Mouse (Mus musculus) lung, embryonic 15.5 days (tissue): ENCODE results near the gene Mogs. TPM values are rescaled to one million over a fixed set of nuclear protein-coding genes. Genes with fewer than 3 reads are reported as not detected.

ENCODE experiments used
- ATAC-seq: fragments of 200-750 bp; cut with Nextera tagmentation; 2 replicates; pipeline ENCODE4 v1.8.0; 2017; ENCODE audit warnings: moderate number of reproducible peaks, borderline replicate concordance; ENCODE audit not compliant: low FRiP score, low TSS enrichment; ENCODE audit errors: extremely low read depth
- H3K27ac ChIP-seq: fragments of 300-500 bp; sonication (generic); 2 replicates; pipeline ENCODE4 v1.5.1; 2015; ENCODE audit warnings: moderate library complexity, mild to moderate bottlenecking, inconsistent platforms
- H3K27me3 ChIP-seq: fragments of 300-500 bp; sonication (generic); 2 replicates; pipeline ENCODE4 v1.6.1; 2015; ENCODE audit warnings: inconsistent platforms
- H3K36me3 ChIP-seq: fragments of 300-500 bp; sonication (generic); 2 replicates; pipeline ENCODE4 v1.6.1; 2015; ENCODE audit warnings: inconsistent platforms
- H3K4me1 ChIP-seq: fragments of 300-500 bp; sonication (generic); 2 replicates; pipeline ENCODE4 v1.6.1; 2015; ENCODE audit warnings: inconsistent platforms
- H3K4me2 ChIP-seq: fragments of 300-500 bp; sonication (generic); 2 replicates; pipeline ENCODE4 v1.6.1; 2015; ENCODE audit warnings: inconsistent platforms, mild to moderate bottlenecking, moderate library complexity
- H3K4me3 ChIP-seq: fragments of 300-500 bp; sonication (generic); 2 replicates; pipeline ENCODE4 v1.5.1; 2015; ENCODE audit warnings: mild to moderate bottlenecking, inconsistent platforms
- H3K9ac ChIP-seq: fragments of 300-500 bp; sonication (generic); 2 replicates; pipeline ENCODE4 v1.6.1; 2015; ENCODE audit warnings: inconsistent platforms
- H3K9me3 ChIP-seq: fragments of 300-500 bp; sonication (generic); 2 replicates; pipeline ENCODE4 v1.6.1; 2016; ENCODE audit warnings: inconsistent platforms
- WGBS: fragments of 180-500 bp; shearing (Covaris S2); methylation state at CpG from one replicate; pipeline ENCODE4 v1.1.7; 2015; 5-methylcytosine and 5-hydroxymethylcytosine counted together
- polyA plus RNA-seq: library from polyadenylated mRNA; unstranded; fragments of >200 nt; fragmentation: Nextera tagmentation; extraction: Ambion mirVana; gene quantifications from 2 replicates; pipeline ENCODE4 v1.2.1, GENCODE M21; 2015

The Mogs gene
- polyA plus RNA-seq, 1 experiment from 2014 or later, result 54.5 TPM

- Histone ChIP-seq H3K9me3 (no peaks in the 10 kb centered on the region), H3K36me3 (no peaks in the 10 kb centered on the region), H3K4me1 (peaks cover 30% of the 10 kb centered on the region), H3K27me3 (no peaks in the 10 kb centered on the region), H3K4me3 (no peak overlapping the region), H3K4me2 (no peak overlapping the region), H3K27ac (peak overlapping the region; percentile 46), H3K9ac (no peak overlapping the region)
- WGBS, result 68% methylated on average over 9 of the region's 9 CpGs
- no peak for ATAC-seq
Measured at GRCm38 (mm10) chr6:83132176-83132919, 17.1 kb downstream of the Mogs start.

DNA sequence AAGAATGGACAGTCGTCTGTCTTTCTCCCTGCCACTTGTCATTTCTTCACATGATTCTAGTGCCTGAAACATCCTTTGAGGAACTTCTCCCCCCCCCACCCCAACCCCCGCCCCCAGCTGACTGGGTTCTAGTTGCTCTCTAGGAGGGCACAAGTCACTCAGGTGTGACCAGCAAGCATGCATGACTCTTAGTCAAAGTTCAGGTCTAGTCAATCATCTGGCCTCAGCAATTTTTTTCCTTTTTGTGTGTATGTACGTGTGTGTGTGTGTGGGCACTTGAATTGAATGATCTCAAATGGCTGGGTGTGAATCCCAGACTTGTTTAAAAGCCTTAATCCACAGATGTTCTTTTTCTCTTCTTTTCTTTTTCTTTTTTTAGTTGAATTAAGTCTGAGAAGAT, 18.9 kb downstream of the Mogs start:
- WGBS, result 64% methylated on average over 3 of the region's 3 CpGs
- no peak for ATAC-seq

GRCm38 (mm10) chr6:83134951-83135513, 19.7 kb downstream of the Mogs start, which contains the start of gene Rtkn:
Gene Rtkn, plus strand, starts transcription at chr6:83135463.
- ATAC-seq, result no peak
- peak within 1 kb of the TSS; percentile 100 for H3K27ac ChIP-seq
- no peaks in the 10 kb centered on the region for H3K36me3 ChIP-seq
- WGBS, result 49% methylated on average over 7 of the region's 7 CpGs
- H3K4me3 ChIP-seq, result peak within 1 kb of the TSS; percentile 59
- peak within 1 kb of the TSS; percentile 85 for H3K9ac ChIP-seq
- peak within 1 kb of the TSS; percentile 86 for H3K4me2 ChIP-seq
- peaks cover 47% of the 10 kb centered on the region for H3K4me1 ChIP-seq
- no peaks in the 10 kb centered on the region for H3K27me3 ChIP-seq
- H3K9me3 ChIP-seq, result no peaks in the 10 kb centered on the region

More for the DNA sequence above, 18.9 kb downstream of the Mogs start:
- H3K36me3 ChIP-seq, result no peaks in the 10 kb centered on the region
- no peak overlapping the region for H3K4me3 ChIP-seq
- H3K4me2 ChIP-seq, result no peak overlapping the region
- no peaks in the 10 kb centered on the region for H3K9me3 ChIP-seq
- H3K27ac ChIP-seq, result no peak overlapping the region
- H3K9ac ChIP-seq, result no peak overlapping the region
- H3K4me1 ChIP-seq, result peaks cover 46% of the 10 kb centered on the region
- no peaks in the 10 kb centered on the region for H3K27me3 ChIP-seq

- H3K4me2 ChIP-seq, result peak overlapping the region; percentile 86
- peak overlapping the region; percentile 85 for H3K9ac ChIP-seq
- no peaks in the 10 kb centered on the region for H3K36me3 ChIP-seq
- H3K27ac ChIP-seq, result peak overlapping the region; percentile 100
- peaks cover 47% of the 10 kb centered on the region for H3K4me1 ChIP-seq
- H3K4me3 ChIP-seq, result peak overlapping the region; percentile 59
- H3K9me3 ChIP-seq, result no peaks in the 10 kb centered on the region
- WGBS, result 2% methylated on average over 34 of the region's 37 CpGs
- ATAC-seq, result no peak
- no peaks in the 10 kb centered on the region for H3K27me3 ChIP-seq
Measured at GRCm38 (mm10) chr6:83135571-83136161, 20.4 kb downstream of the Mogs start.

DNA sequence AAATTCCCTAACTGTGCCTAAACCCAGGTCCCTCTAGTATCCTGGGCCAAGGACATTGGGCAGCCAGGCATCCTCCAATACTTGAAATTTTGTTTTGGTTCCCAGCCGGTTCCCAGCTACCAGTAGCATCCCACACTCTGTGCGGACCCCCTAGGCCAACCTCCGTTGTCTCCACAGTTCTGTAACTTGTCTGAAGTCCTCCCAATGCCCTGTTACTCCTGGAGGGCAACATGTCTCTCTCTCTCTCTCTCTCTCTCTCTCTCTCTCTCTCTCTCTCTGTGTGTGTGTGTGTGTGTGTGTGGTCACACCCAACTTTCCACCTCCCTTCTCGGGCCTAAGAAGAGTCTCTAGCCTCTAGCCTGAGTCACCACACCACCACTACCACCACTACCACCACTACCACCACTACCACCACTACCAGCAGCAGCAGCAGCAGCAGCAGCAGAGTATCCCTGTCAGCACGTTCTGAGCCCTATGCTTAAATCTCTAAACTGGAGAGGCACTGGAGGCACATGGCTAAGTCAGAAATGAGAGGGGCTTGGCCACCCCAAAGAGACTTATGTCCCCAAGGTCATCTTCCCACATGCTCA, 21.1 kb downstream of the Mogs start:
- no peak for ATAC-seq
- Histone ChIP-seq H3K27me3 (no peaks in the 10 kb centered on the region), H3K36me3 (no peaks in the 10 kb centered on the region), H3K4me2 (peak overlapping the region; percentile 86), H3K4me1 (peaks cover 40% of the 10 kb centered on the region), H3K9ac (peak overlapping the region; percentile 85), H3K9me3 (no peaks in the 10 kb centered on the region), H3K27ac (peak overlapping the region; percentile 100), H3K4me3 (peak overlapping the region; percentile 59)
- WGBS, result 8% methylated on average over 5 of the region's 5 CpGs

GRCm38 (mm10) chr6:83136881-83137575, 21.7 kb downstream of the Mogs start:
- peak overlapping the region; percentile 85 for H3K9ac ChIP-seq
- H3K9me3 ChIP-seq, result no peaks in the 10 kb centered on the region
- peak overlapping the region; percentile 86 for H3K4me2 ChIP-seq
- H3K36me3 ChIP-seq, result no peaks in the 10 kb centered on the region
- peak overlapping the region; percentile 100 for H3K27ac ChIP-seq
- peak overlapping the region; percentile 59 for H3K4me3 ChIP-seq
- no peaks in the 10 kb centered on the region for H3K27me3 ChIP-seq
- WGBS, result under 1% methylated on average over 26 of the region's 26 CpGs
- ATAC-seq, result peak; percentile 85
- H3K4me1 ChIP-seq, result peaks cover 43% of the 10 kb centered on the region

DNA sequence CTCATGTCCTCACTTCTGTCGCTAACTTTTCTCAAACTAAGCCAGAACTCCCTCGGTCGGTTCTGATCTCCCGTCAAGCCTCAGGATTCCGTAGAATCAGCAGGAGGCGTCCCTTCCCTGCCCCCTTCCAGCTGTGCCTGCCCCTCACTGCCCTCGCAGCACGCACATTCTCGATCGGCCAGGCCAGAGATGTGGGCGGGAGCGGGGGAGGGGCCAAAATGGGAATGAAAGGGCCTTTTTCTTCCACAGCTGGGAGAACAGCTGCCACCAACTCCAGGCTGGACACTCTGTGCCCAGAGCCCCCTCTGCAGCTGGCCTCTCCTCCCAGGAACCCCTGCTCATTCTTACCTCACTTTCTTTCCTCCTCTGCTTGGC, 22.3 kb downstream of the Mogs start:
- H3K9me3 ChIP-seq, result no peaks in the 10 kb centered on the region
- 0% methylated on average over 12 of the region's 12 CpGs for WGBS
- H3K9ac ChIP-seq, result peak overlapping the region; percentile 85
- no peaks in the 10 kb centered on the region for H3K27me3 ChIP-seq
- peak overlapping the region; percentile 100 for H3K27ac ChIP-seq
- peaks cover 45% of the 10 kb centered on the region for H3K4me1 ChIP-seq
- no peaks in the 10 kb centered on the region for H3K36me3 ChIP-seq
- peak; percentile 87 for ATAC-seq
- H3K4me3 ChIP-seq, result peak overlapping the region; percentile 59
- peak overlapping the region; percentile 86 for H3K4me2 ChIP-seq

DNA sequence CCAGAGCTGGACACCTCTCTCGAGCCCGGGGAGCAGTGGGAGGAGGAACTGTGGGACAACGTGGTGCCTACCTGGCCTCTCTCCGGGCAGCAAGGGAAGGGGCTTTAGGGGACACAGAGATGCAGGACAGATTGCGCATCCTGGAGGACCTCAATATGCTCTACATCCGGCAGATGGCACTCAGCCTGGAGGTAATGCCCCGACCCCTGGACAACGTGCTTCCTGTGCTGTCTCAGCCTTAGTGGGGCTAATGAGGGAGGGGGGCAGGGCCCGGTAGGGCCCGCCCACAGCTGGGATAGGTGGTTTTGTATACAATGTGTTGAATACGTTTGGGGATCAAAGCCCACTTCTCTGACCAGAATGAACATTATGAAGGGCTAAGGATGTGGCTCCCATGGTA, 22.8 kb downstream of the Mogs start:
- peak; percentile 28; the same call in 1 of the 2 replicates for ATAC-seq
- peak overlapping the region; percentile 59 for H3K4me3 ChIP-seq
- peak overlapping the region; percentile 85 for H3K9ac ChIP-seq
- 2% methylated on average over 11 of the region's 11 CpGs for WGBS
- peak overlapping the region; percentile 86 for H3K4me2 ChIP-seq
- H3K27ac ChIP-seq, result peak overlapping the region; percentile 100
- H3K9me3 ChIP-seq, result no peaks in the 10 kb centered on the region
- no peaks in the 10 kb centered on the region for H3K36me3 ChIP-seq
- H3K4me1 ChIP-seq, result peaks cover 47% of the 10 kb centered on the region
- H3K27me3 ChIP-seq, result no peaks in the 10 kb centered on the region

DNA sequence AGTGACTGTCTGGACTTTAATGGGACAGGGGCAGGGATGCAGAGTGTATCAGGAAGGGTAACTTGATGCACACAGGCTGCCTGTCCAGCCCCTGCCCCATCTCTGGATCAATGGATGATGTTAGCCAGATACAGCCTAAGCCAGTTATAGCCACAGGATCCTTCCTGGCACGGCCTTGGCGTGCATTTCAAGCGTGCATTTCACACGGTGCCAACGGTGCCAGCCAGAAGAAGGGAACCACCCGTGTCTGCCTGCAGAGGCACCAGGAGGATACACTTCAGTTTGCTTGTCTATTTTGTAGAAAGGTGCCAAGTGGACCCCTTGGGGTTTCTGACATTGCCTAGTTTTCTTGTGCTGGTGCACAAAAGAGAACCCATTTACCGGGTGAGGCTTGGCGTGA, 24.7 kb downstream of the Mogs start:
- Histone ChIP-seq H3K4me2 (no peak overlapping the region), H3K27ac (no peak overlapping the region), H3K9ac (no peak overlapping the region), H3K9me3 (no peaks in the 10 kb centered on the region), H3K4me1 (peaks cover 41% of the 10 kb centered on the region), H3K27me3 (no peaks in the 10 kb centered on the region), H3K36me3 (no peaks in the 10 kb centered on the region), H3K4me3 (no peak overlapping the region)
- no peak for ATAC-seq
- 93% methylated on average over 8 of the region's 8 CpGs for WGBS

- Histone ChIP-seq H3K27ac (0 out of 2 replicates have a peak overlapping the region, but pooled peaks have one; percentile 16), H3K4me3 (no peak overlapping the region), H3K27me3 (no peaks in the 10 kb centered on the region), H3K36me3 (0 out of 2 replicates have a peak, but pooled peaks cover 4% of the 10 kb centered on the region), H3K9me3 (no peaks in the 10 kb centered on the region), H3K4me1 (peaks cover 29% of the 10 kb centered on the region), H3K4me2 (peak overlapping the region; percentile 51), H3K9ac (no peak overlapping the region)
- ATAC-seq, result no peak
- WGBS, result 47% methylated on average over 4 of the region's 4 CpGs
Measured at GRCm38 (mm10) chr6:83141636-83142035, 26.3 kb downstream of the Mogs start.

GRCm38 (mm10) chr6:83142211-83142731, 27.0 kb downstream of the Mogs start:
- H3K4me3 ChIP-seq, result peak overlapping the region; percentile 25
- WGBS, result 12% methylated on average over 41 of the region's 41 CpGs
- H3K27me3 ChIP-seq, result no peaks in the 10 kb centered on the region
- H3K9ac ChIP-seq, result peak overlapping the region; percentile 32; the same call in 1 of the 2 replicates
- no peaks in the 10 kb centered on the region for H3K9me3 ChIP-seq
- H3K36me3 ChIP-seq, result peaks cover 10% of the 10 kb centered on the region; the same call in 1 of the 2 replicates
- no peak for ATAC-seq
- H3K4me1 ChIP-seq, result peaks cover 29% of the 10 kb centered on the region
- H3K4me2 ChIP-seq, result peak overlapping the region; percentile 51
- 0 out of 2 replicates have a peak overlapping the region, but pooled peaks have one; percentile 16 for H3K27ac ChIP-seq
